Comparison of ENCODE assay signal across 10 mouse cellular contexts in genomic region chr1:51600425-51600824, GRCm38 (mm10).
A peak's percentile ranks its signal among the peaks of the same experiment; 100 is the strongest.
DNase-seq lines count a peak whose midpoint lies in the region; ATAC-seq and TF ChIP-seq lines count a peak whose summit lies in the region.
"Had no signal": no experiment of that assay in that cellular context is flagged by ENCODE, and none has a peak within 500 bp of the region (broad histone marks: within the 10 kb centered on the region; RNA-seq: fewer than 3 reads in every experiment).

No protein-coding gene starts in this region.

- H3K9me3 ChIP-seq in midbrain, postnatal 0 days (ENCODE audit: low read length), result no peaks in the 10 kb centered on the region
- H3K9me3 ChIP-seq in midbrain, embryonic 10.5 days (replicated peaks), result no peaks in the 10 kb centered on the region

- no peak overlapping the region for H3K9ac ChIP-seq in midbrain, postnatal 0 days (replicated peaks; ENCODE audit: low read length, poor library complexity, severe bottlenecking)
- H3K9ac ChIP-seq: hindbrain, embryonic 14.5 days had no signal

- peak; percentile 6 for DNase-seq in gastrocnemius, adult 18-20 months (ENCODE audit: low spot score)
- no peak for DNase-seq in gastrocnemius, postnatal 14 days
- DNase-seq in midbrain, postnatal 0 days (ENCODE audit: low spot score), result peak; percentile 62
- DNase-seq in midbrain, embryonic 10.5 days (ENCODE audit: low spot score), result no peak
- DNase-seq in thymus, postnatal 4 days, result peak; percentile 40
- no peak for DNase-seq in left cerebral cortex, postnatal 36 days (ENCODE audit: low spot score in 2 of 2)

- WGBS in midbrain, postnatal 0 days, result 31% methylated on average over 7 of the region's 7 CpGs
- WGBS in midbrain, embryonic 10.5 days, result 27% methylated on average over 7 of the region's 7 CpGs

- H3K4me3 ChIP-seq in midbrain, postnatal 0 days (ENCODE audit: low read depth, low read length), result no peak overlapping the region
- no peak overlapping the region for H3K4me3 ChIP-seq in midbrain, embryonic 10.5 days
- H3K4me3 ChIP-seq in embryonic fibroblast, embryonic 13.5 days (ENCODE audit: insufficient read depth, low read length), result no peak overlapping the region

- H3K4me1 ChIP-seq in midbrain, postnatal 0 days (ENCODE audit: insufficient read depth, low read length), result no peaks in the 10 kb centered on the region
- no peaks in the 10 kb centered on the region for H3K4me1 ChIP-seq in midbrain, embryonic 10.5 days
- no peaks in the 10 kb centered on the region for H3K4me1 ChIP-seq in embryonic fibroblast, embryonic 13.5 days (ENCODE audit: control insufficient read depth, insufficient read depth, low read length)

- no peak for ATAC-seq in midbrain, postnatal 0 days (ENCODE audit: low FRiP score)
- no peak for ATAC-seq in erythroblast, adult 5-6 weeks (replicated peaks; ENCODE audit: low FRiP score, poor library complexity, severe bottlenecking)

- no peak overlapping the region for H3K4me2 ChIP-seq in midbrain, postnatal 0 days (ENCODE audit: low read depth, low read length, poor library complexity, severe bottlenecking)
- H3K4me2 ChIP-seq: hindbrain, embryonic 14.5 days; midbrain, embryonic 11.5 days had no signal

- no peaks in the 10 kb centered on the region for H3K27me3 ChIP-seq in midbrain, postnatal 0 days (ENCODE audit: insufficient read depth, low read length)
- no peaks in the 10 kb centered on the region for H3K27me3 ChIP-seq in midbrain, embryonic 10.5 days (ENCODE audit: low read depth, poor library complexity, severe bottlenecking)

- H3K27ac ChIP-seq in midbrain, postnatal 0 days (ENCODE audit: low read depth, low read length), result no peak overlapping the region
- H3K27ac ChIP-seq in midbrain, embryonic 10.5 days (replicated peaks), result no peak overlapping the region
- no peak overlapping the region for H3K27ac ChIP-seq in embryonic fibroblast, embryonic 13.5 days (ENCODE audit: insufficient read depth, low read length)
- H3K27ac ChIP-seq: hindbrain, embryonic 14.5 days had no signal

- TF ChIP-seq POLR2A in embryonic fibroblast, embryonic 13.5 days (IDR thresholded peaks at IDR 0.05; ENCODE audit: low read depth, low read length), result no peak

- TF ChIP-seq CTCF in midbrain, postnatal 0 days (IDR thresholded peaks at IDR 0.05), result peak; percentile 71
- TF ChIP-seq CTCF in embryonic fibroblast, embryonic 13.5 days (IDR thresholded peaks at IDR 0.05; ENCODE audit: borderline replicate concordance, insufficient read depth, low read length), result peak; percentile 3; the same call in 1 of the 2 replicates

- intact Hi-C loops in gastrocnemius, postnatal 14 days (cut with DNase I; ENCODE audit: low total_unique reads), result no loop called here
- intact Hi-C loops in left cerebral cortex, postnatal 36 days (cut with DNase I), result no loop called here

- H3K36me3 ChIP-seq in midbrain, postnatal 0 days (ENCODE audit: insufficient read depth, low read length), result no peaks in the 10 kb centered on the region
- H3K36me3 ChIP-seq in midbrain, embryonic 10.5 days, result no peaks in the 10 kb centered on the region

Comparison
In these comparisons a context has a peak if more than half of its experiments do, and no peak if none do; other contexts are left out.
1. DNase-seq: peak in gastrocnemius, adult 18-20 months (single experiment), midbrain, postnatal 0 days (single experiment) and thymus, postnatal 4 days (single experiment); none in gastrocnemius, postnatal 14 days (single experiment), midbrain, embryonic 10.5 days (single experiment) and left cerebral cortex, postnatal 36 days (0 of 2).